Mouse (Mus musculus): ENCODE measurements around the gene Wdr1. TPM values are rescaled to one million over a fixed set of nuclear protein-coding genes. Genes with fewer than 3 reads are reported as not detected.

Gene Wdr1
- polyA plus RNA-seq (2017; shearing (Covaris generic)) = 100 to 1,000 TPM; 520 to 561 TPM

DNA sequence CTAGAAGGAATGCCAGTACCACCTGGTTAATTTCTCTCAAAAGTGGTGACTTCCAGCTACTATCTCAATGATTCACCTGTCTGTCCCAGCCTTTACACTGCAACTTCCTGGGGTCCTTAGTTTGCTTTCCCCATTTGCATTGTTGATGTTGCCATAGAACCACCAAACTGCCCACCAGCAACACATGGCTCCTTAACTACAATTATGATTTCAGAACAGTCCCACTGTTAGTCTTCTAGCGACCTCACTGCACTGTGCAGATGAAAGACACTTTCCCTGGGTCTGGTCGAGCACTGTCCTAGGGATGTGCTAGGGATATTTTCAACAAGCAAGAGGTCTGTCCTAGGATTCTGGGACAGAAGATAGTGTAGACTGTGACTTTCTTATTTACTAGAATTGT lies at the start of gene Wdr1:
Gene Wdr1 (minus strand): TSS at position 101 of the 400 bp plus-strand sequence.

DNA sequence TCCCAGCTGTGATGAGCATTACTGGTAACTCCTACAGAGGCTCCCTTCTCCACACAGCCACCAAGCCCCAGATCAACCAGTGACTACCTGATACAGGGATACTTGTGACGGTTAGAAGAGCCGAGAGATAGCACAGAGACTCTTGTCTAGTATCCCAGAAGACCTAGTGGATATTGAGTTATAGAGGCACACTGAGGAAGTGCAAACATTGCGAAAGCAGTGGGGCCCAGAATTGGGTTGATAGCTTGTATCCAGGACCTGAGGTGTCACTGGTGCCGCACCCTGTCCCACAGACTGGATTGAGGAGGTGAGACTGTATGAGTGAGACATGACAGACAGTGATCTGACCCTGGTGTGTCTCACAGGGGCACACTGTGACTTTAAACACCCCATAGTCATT lies 60.0 kb downstream of the Wdr1 start, which contains the start of gene Slc2a9:
Gene Slc2a9 (minus strand): TSS at position 152 of the 400 bp plus-strand sequence.

Other genes with a start within 250 kb of the Wdr1 start
- under 1 TPM; 0.06 to 0.49 TPM for gene Drd5, start 243.9 kb downstream of the Wdr1 start, polyA plus RNA-seq (2017; shearing (Covaris generic))
- gene Slc2a9, start 60.1 kb downstream of the Wdr1 start, polyA plus RNA-seq (2017; shearing (Covaris generic)) = 10 to 100 TPM; 10.5 to 19.2 TPM
- gene Zfp518b, start 121.6 kb upstream of the Wdr1 start, polyA plus RNA-seq (2017; shearing (Covaris generic)) = 1 to 10 TPM in 1 of 2 experiments, under 1 TPM in 1; 0.26 to 1.4 TPM

Data from inflammation-experienced regulatory T-cells (primary cell).